Mouse (Mus musculus): ENCODE results near the gene Rorb. TPM values are rescaled to one million over a fixed set of nuclear protein-coding genes. Genes with fewer than 3 reads are reported as not detected.
A peak's percentile ranks its signal among the peaks of the same experiment; 100 is the strongest.

The Rorb gene
- polyA plus RNA-seq, 1 experiment from 2014 or later, result 17.1 TPM

- Histone ChIP-seq H3K4me1 (peaks cover 7% of the 10 kb centered on the region), H3K9ac (no peak overlapping the region), H3K27ac (no peak overlapping the region), H3K9me3 (no peaks in the 10 kb centered on the region), H3K4me2 (no peak overlapping the region), H3K27me3 (replicated peaks) (no peaks in the 10 kb centered on the region), H3K36me3 (replicated peaks) (no peaks in the 10 kb centered on the region), H3K4me3 (no peak overlapping the region)
- 78% methylated on average over 8 of the region's 8 CpGs for WGBS
- ATAC-seq (replicated peaks), result no peak
These were observed 112.0 kb downstream of the Rorb start for GRCm38 (mm10) chr19:18998966-18999365.

DNA sequence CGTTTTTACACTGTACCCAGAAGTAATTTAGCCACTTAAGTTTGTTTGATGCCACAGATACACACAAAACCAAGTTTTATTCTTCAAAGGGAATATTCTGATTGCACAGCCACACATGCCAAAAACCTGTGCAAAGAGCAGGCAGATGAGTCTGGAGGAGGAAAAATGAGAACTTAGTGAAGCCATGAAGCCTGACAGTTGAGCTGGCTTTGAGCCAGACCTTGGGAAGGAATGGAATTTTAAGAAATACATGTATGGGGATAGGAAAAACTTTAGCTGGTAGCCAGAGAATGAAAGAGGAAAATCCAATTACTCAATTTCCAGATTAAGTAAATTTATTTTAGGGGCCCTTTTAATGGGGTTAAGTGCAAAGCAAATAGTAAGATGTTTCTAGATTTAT lies 113.3 kb downstream of the Rorb start:
- Histone ChIP-seq H3K27ac (no peak overlapping the region), H3K9me3 (no peaks in the 10 kb centered on the region), H3K9ac (no peak overlapping the region), H3K36me3 (replicated peaks) (no peaks in the 10 kb centered on the region), H3K4me2 (no peak overlapping the region), H3K4me1 (peaks cover 7% of the 10 kb centered on the region), H3K27me3 (replicated peaks) (no peaks in the 10 kb centered on the region), H3K4me3 (no peak overlapping the region)
- 77% methylated on average over 1 of the region's 1 CpGs for WGBS
- no peak for ATAC-seq (replicated peaks)

GRCm38 (mm10) chr19:18979996-18980395 lies 131.0 kb downstream of the Rorb start:
- Histone ChIP-seq H3K27me3 (replicated peaks) (no peaks in the 10 kb centered on the region), H3K36me3 (replicated peaks) (no peaks in the 10 kb centered on the region), H3K9me3 (no peaks in the 10 kb centered on the region), H3K4me3 (no peak overlapping the region), H3K4me2 (no peak overlapping the region), H3K27ac (no peak overlapping the region), H3K9ac (no peak overlapping the region), H3K4me1 (0 out of 2 replicates have a peak, but pooled peaks cover 2% of the 10 kb centered on the region)
- ATAC-seq (replicated peaks), result no peak
- WGBS, result 79% methylated on average over 5 of the region's 5 CpGs

- Histone ChIP-seq H3K4me3 (no peak overlapping the region), H3K4me2 (no peak overlapping the region), H3K9me3 (no peaks in the 10 kb centered on the region), H3K4me1 (0 out of 2 replicates have a peak, but pooled peaks cover 2% of the 10 kb centered on the region), H3K27ac (no peak overlapping the region), H3K27me3 (replicated peaks) (no peaks in the 10 kb centered on the region), H3K36me3 (replicated peaks) (no peaks in the 10 kb centered on the region), H3K9ac (no peak overlapping the region)
- ATAC-seq (replicated peaks), result peak; percentile 91
- 60% methylated on average over 5 of the region's 5 CpGs for WGBS
These were observed 136.0 kb downstream of the Rorb start for GRCm38 (mm10) chr19:18974796-18975660.

- Histone ChIP-seq H3K4me2 (no peak overlapping the region), H3K27me3 (replicated peaks) (no peaks in the 10 kb centered on the region), H3K9ac (no peak overlapping the region), H3K9me3 (no peaks in the 10 kb centered on the region), H3K36me3 (replicated peaks) (no peaks in the 10 kb centered on the region), H3K4me3 (no peak overlapping the region), H3K27ac (no peak overlapping the region), H3K4me1 (no peaks in the 10 kb centered on the region)
- peak; percentile 54 for ATAC-seq (replicated peaks)
- 13% methylated on average over 8 of the region's 8 CpGs for WGBS
These were observed 141.6 kb downstream of the Rorb start for GRCm38 (mm10) chr19:18969386-18969785.

DNA sequence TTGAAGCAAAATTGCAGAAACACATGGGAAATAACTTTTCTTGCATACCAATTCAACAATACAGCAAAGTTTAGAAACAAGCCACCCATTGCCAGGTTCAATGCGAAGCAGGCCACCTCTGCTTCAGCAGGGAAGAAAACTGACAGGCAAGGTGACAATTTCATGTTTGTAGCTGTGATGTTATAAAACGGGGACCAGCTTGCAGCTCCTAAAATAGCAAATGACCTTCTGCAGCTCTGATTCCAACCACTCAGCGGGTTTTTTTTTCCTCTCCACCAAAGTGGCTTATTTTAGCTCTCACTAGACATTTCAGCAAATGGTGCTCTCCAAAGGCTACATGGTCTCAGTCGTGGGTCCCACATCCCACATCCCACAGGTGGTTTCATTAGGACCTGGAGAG lies 143.7 kb downstream of the Rorb start:
- H3K9me3 ChIP-seq, result no peaks in the 10 kb centered on the region
- H3K36me3 ChIP-seq (replicated peaks), result no peaks in the 10 kb centered on the region
- no peak overlapping the region for H3K27ac ChIP-seq
- no peaks in the 10 kb centered on the region for H3K27me3 ChIP-seq (replicated peaks)
- no peak overlapping the region for H3K4me2 ChIP-seq
- WGBS, result 86% methylated on average over 4 of the region's 4 CpGs
- no peak overlapping the region for H3K4me3 ChIP-seq
- ATAC-seq (replicated peaks), result no peak
- H3K9ac ChIP-seq, result no peak overlapping the region
- H3K4me1 ChIP-seq, result no peaks in the 10 kb centered on the region

DNA sequence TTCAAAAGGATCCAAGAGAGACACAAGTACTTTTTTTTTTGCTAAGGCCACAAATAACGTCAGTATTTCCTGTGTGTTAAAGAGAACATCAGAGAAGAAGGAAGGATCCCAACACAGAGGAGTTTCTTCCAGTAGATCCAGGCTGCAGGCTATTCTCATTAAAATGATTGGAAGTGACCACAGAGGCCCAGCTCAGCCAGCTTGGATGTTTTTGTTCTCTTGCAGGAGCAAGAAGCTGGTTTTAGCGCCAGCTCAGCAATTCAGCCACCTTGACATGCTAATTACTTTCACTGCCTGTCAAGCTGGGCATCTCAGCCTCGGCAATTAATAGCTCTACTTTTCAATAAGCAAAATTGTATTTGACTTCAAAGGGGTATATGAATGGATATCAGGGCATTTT lies 151.1 kb downstream of the Rorb start:
- no peaks in the 10 kb centered on the region for H3K36me3 ChIP-seq (replicated peaks)
- no peaks in the 10 kb centered on the region for H3K9me3 ChIP-seq
- H3K27ac ChIP-seq, result peak overlapping the region; percentile 55
- H3K9ac ChIP-seq, result no peak overlapping the region
- 0 out of 2 replicates have a peak, but pooled peaks have one; percentile 37 for ATAC-seq (replicated peaks)
- H3K4me1 ChIP-seq, result peaks cover 8% of the 10 kb centered on the region
- no peak overlapping the region for H3K4me3 ChIP-seq
- H3K4me2 ChIP-seq, result no peak overlapping the region
- H3K27me3 ChIP-seq (replicated peaks), result no peaks in the 10 kb centered on the region
- WGBS, result 4% methylated on average over 3 of the region's 3 CpGs

DNA sequence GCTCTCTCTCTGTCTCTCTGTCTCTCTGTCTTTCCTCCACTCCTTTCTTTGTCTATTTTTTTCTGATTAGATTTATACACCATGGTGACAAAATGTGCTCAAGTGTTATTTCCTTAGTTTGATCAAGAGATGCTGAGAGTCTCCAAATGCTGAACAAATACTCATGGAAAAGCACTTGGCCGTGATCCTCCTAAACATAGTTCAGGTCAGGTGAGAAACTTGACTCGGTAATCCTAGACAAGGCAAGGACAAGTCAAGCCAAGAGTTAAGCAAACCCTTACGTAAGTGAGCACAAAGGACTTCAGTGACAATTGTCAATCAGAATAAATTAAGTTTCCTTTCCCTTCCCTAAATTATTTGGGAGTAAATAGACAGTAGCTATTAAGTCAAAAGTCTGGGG lies 158.2 kb downstream of the Rorb start:
- no peaks in the 10 kb centered on the region for H3K27me3 ChIP-seq (replicated peaks)
- ATAC-seq (replicated peaks), result no peak
- H3K27ac ChIP-seq, result no peak overlapping the region
- no peak overlapping the region for H3K9ac ChIP-seq
- no peaks in the 10 kb centered on the region for H3K4me1 ChIP-seq
- H3K9me3 ChIP-seq, result no peaks in the 10 kb centered on the region
- 81% methylated on average over 3 of the region's 3 CpGs for WGBS
- no peak overlapping the region for H3K4me3 ChIP-seq
- H3K36me3 ChIP-seq (replicated peaks), result no peaks in the 10 kb centered on the region; the same call in 1 of the 2 replicates
- no peak overlapping the region for H3K4me2 ChIP-seq

- Histone ChIP-seq H3K4me1 (no peaks in the 10 kb centered on the region), H3K27ac (no peak overlapping the region), H3K4me3 (no peak overlapping the region), H3K4me2 (no peak overlapping the region), H3K9ac (no peak overlapping the region), H3K27me3 (replicated peaks) (no peaks in the 10 kb centered on the region), H3K9me3 (no peaks in the 10 kb centered on the region), H3K36me3 (replicated peaks) (no peaks in the 10 kb centered on the region; the same call in 1 of the 2 replicates)
- ATAC-seq (replicated peaks), result no peak
- 78% methylated on average over 3 of the region's 3 CpGs for WGBS
These were observed 163.8 kb downstream of the Rorb start for GRCm38 (mm10) chr19:18947193-18947592.

GRCm38 (mm10) chr19:18945265-18945664 lies 165.7 kb downstream of the Rorb start:
- H3K9me3 ChIP-seq, result no peaks in the 10 kb centered on the region
- H3K4me3 ChIP-seq, result no peak overlapping the region
- H3K9ac ChIP-seq, result no peak overlapping the region
- no peaks in the 10 kb centered on the region for H3K4me1 ChIP-seq
- H3K27ac ChIP-seq, result no peak overlapping the region
- WGBS, result 90% methylated on average over 3 of the region's 3 CpGs
- H3K36me3 ChIP-seq (replicated peaks), result no peaks in the 10 kb centered on the region; the same call in 1 of the 2 replicates
- no peak overlapping the region for H3K4me2 ChIP-seq
- no peaks in the 10 kb centered on the region for H3K27me3 ChIP-seq (replicated peaks)
- no peak for ATAC-seq (replicated peaks)

GRCm38 (mm10) chr19:18941391-18941790 lies 169.6 kb downstream of the Rorb start:
- H3K27ac ChIP-seq, result no peak overlapping the region
- H3K9ac ChIP-seq, result no peak overlapping the region
- H3K36me3 ChIP-seq (replicated peaks), result no peaks in the 10 kb centered on the region; the same call in 1 of the 2 replicates
- H3K9me3 ChIP-seq, result no peaks in the 10 kb centered on the region
- H3K4me1 ChIP-seq, result no peaks in the 10 kb centered on the region
- no peak overlapping the region for H3K4me3 ChIP-seq
- H3K4me2 ChIP-seq, result no peak overlapping the region
- no peak for ATAC-seq (replicated peaks)
- 82% methylated on average over 6 of the region's 6 CpGs for WGBS
- H3K27me3 ChIP-seq (replicated peaks), result no peaks in the 10 kb centered on the region

- no peak overlapping the region for H3K4me3 ChIP-seq
- no peaks in the 10 kb centered on the region for H3K9me3 ChIP-seq
- H3K27ac ChIP-seq, result no peak overlapping the region
- ATAC-seq (replicated peaks), result no peak
- no peak overlapping the region for H3K4me2 ChIP-seq
- H3K27me3 ChIP-seq (replicated peaks), result no peaks in the 10 kb centered on the region
- H3K9ac ChIP-seq, result no peak overlapping the region
- H3K4me1 ChIP-seq, result no peaks in the 10 kb centered on the region
- no peaks in the 10 kb centered on the region for H3K36me3 ChIP-seq (replicated peaks)
These were observed 199.1 kb downstream of the Rorb start for GRCm38 (mm10) chr19:18911755-18912340.

GRCm38 (mm10) chr19:18909641-18910040 lies 201.4 kb downstream of the Rorb start:
- no peak for ATAC-seq (replicated peaks)
- WGBS, result 58% methylated on average over 3 of the region's 3 CpGs
- Histone ChIP-seq H3K9ac (no peak overlapping the region), H3K27me3 (replicated peaks) (no peaks in the 10 kb centered on the region), H3K27ac (no peak overlapping the region), H3K4me1 (no peaks in the 10 kb centered on the region), H3K4me3 (no peak overlapping the region), H3K9me3 (no peaks in the 10 kb centered on the region), H3K36me3 (replicated peaks) (no peaks in the 10 kb centered on the region), H3K4me2 (no peak overlapping the region)

All from midbrain, embryonic 15.5 days (tissue).